Mouse (Mus musculus) left cerebral cortex, adult 18-20 months (tissue): ENCODE results near the gene Brcc3. TPM values are rescaled to one million over a fixed set of nuclear protein-coding genes. Genes with fewer than 3 reads are reported as not detected.

Experiments
- DNase-seq, 2 experiments: peaks; one replicate each; pipeline ENCODE4 v3.0.0; 2021 to 2022; ENCODE audit warnings: low spot score in 2 of 2, mixed read lengths in 1 of 2
- long read RNA-seq, 2 experiments: library from polyadenylated mRNA; stranded (forward); transcript quantifications; one replicate each; pipeline ENCODE4 v2.0.0; 2021
- total RNA-seq, 2 experiments: library from RNA; stranded (reverse); gene quantifications; 2 replicates each; pipeline ENCODE4 v1.2.3; 2021

The Brcc3 gene
- 10 to 100 TPM; 39.5 to 42.1 TPM for total RNA-seq
- long read RNA-seq, experiment 1, result 0 reads
- long read RNA-seq, experiment 2, partial matches to known transcripts, result 0 of 1 reads
- long read RNA-seq, experiment 2, other reads (novel, unspliced or antisense), result 1 of 1 reads

- peak; percentile 80 to 85 for DNase-seq
Measured at GRCm38 (mm10) chrX:75415936-75416785, at the start of gene Brcc3, which contains the start of the genes Cmc4 and Mtcp1. Gene Brcc3 (plus strand): TSS chrX:75416628. Gene Cmc4 (minus strand): TSS chrX:75416584. Gene Mtcp1 (minus strand): TSS chrX:75416588.

GRCm38 (mm10) chrX:75370197-75370596 is 46.2 kb upstream of the Brcc3 start:
- DNase-seq, result no peak

- DNase-seq, result no peak
Measured at GRCm38 (mm10) chrX:75372666-75373425, 43.6 kb upstream of the Brcc3 start.

GRCm38 (mm10) chrX:75376815-75377214 is 39.6 kb upstream of the Brcc3 start:
- no peak for DNase-seq

- DNase-seq, result no peak
Measured at GRCm38 (mm10) chrX:75381176-75381575, 35.3 kb upstream of the Brcc3 start.

- no peak for DNase-seq
Measured at GRCm38 (mm10) chrX:75381699-75382098, 34.7 kb upstream of the Brcc3 start.

- DNase-seq, result peak; percentile 18 to 63
Measured at GRCm38 (mm10) chrX:75382195-75382771, 34.1 kb upstream of the Brcc3 start, which contains the start of the genes Fundc2 and F8. Gene Fundc2 (plus strand): TSS chrX:75382399. Gene F8 (minus strand): TSS chrX:75382615.

- DNase-seq, result no peak
Measured at GRCm38 (mm10) chrX:75399471-75399870, 17.0 kb upstream of the Brcc3 start.

GRCm38 (mm10) chrX:75402668-75403067 is 13.8 kb upstream of the Brcc3 start:
- DNase-seq, result no peak

- DNase-seq, result no peak
Measured at GRCm38 (mm10) chrX:75403350-75403749, 13.1 kb upstream of the Brcc3 start.

- no peak for DNase-seq
Measured at GRCm38 (mm10) chrX:75409711-75410110, 6.7 kb upstream of the Brcc3 start.

- no peak for DNase-seq
Measured at GRCm38 (mm10) chrX:75454597-75454996, 38.2 kb downstream of the Brcc3 start.

GRCm38 (mm10) chrX:75475182-75475644 is 58.8 kb downstream of the Brcc3 start:
- peak; percentile 45 to 65 for DNase-seq

GRCm38 (mm10) chrX:75489886-75490285 is 73.5 kb downstream of the Brcc3 start:
- no peak for DNase-seq

Other genes with a start within 250 kb of the Brcc3 start
- 10 to 100 TPM; 46.8 to 58.2 TPM for gene Fundc2, start 34.2 kb upstream of the Brcc3 start, total RNA-seq
- 1 to 10 TPM; 3.0 to 3.4 TPM for gene F8, start 34.0 kb upstream of the Brcc3 start, total RNA-seq
- 10 to 100 TPM; 11.9 to 13.1 TPM for gene Cmc4, start within 50 bp of the Brcc3 start, total RNA-seq
- gene Mtcp1, start within 50 bp of the Brcc3 start, total RNA-seq, result 1 to 10 TPM; 7.2 to 9.2 TPM
- gene Vbp1, start 97.7 kb downstream of the Brcc3 start, total RNA-seq, result 10 to 100 TPM; 63.2 to 68.3 TPM
- 10 to 100 TPM; 39.4 to 41.7 TPM for gene Rab39b, start 161.6 kb downstream of the Brcc3 start, total RNA-seq